ENCODE assay signal across 27 mouse cellular contexts in genomic region chr11:62637806-62638205, GRCm38 (mm10). TPM values are rescaled to one million over a fixed set of nuclear protein-coding genes. Genes with fewer than 3 reads are reported as not detected.
DNase-seq lines count a peak whose midpoint lies in the region; ATAC-seq and TF ChIP-seq lines count a peak whose summit lies in the region.
"Had no signal": no experiment of that assay in that cellular context is flagged by ENCODE, and none has a peak within 500 bp of the region (broad histone marks: within the 10 kb centered on the region; RNA-seq: fewer than 3 reads in every experiment).

No protein-coding gene starts in this region.

- TF ChIP-seq CTCF in gastrocnemius, adult 2 months (IDR thresholded peaks at IDR 0.05): no peak

- H3K36me3 ChIP-seq in heart, embryonic 13.5 days: peaks cover 1% of the 10 kb centered on the region; the same call in 1 of the 2 replicates
- no peaks in the 10 kb centered on the region for H3K36me3 ChIP-seq in forebrain, embryonic 14.5 days (ENCODE audit: control insufficient read depth, insufficient read depth, low read length)
- H3K36me3 ChIP-seq: embryonic facial prominence, embryonic 13.5 days; forebrain, embryonic 12.5 days; liver, embryonic 15.5 days; lung, embryonic 15.5 days had no signal

- H3K4me2 ChIP-seq in heart, embryonic 13.5 days: no peak overlapping the region
- no peak overlapping the region for H3K4me2 ChIP-seq in forebrain, embryonic 14.5 days (ENCODE audit: low read length)
- H3K4me2 ChIP-seq: embryonic facial prominence, embryonic 13.5 days; forebrain, embryonic 12.5 days; liver, embryonic 15.5 days; lung, embryonic 15.5 days had no signal

- H3K27ac ChIP-seq in gastrocnemius, adult 2 months: peak overlapping the region; percentile 53; the same call in 1 of the 2 replicates
- H3K27ac ChIP-seq in heart, embryonic 13.5 days (replicated peaks): peak overlapping the region; percentile 88
- no peak overlapping the region for H3K27ac ChIP-seq in forebrain, embryonic 14.5 days (ENCODE audit: low read depth, low read length)
- H3K27ac ChIP-seq: embryonic facial prominence, embryonic 13.5 days; forebrain, embryonic 12.5 days; hindbrain, postnatal 0 days; limb, embryonic 10.5 days; liver, embryonic 15.5 days; lung, embryonic 15.5 days had no signal

- H3K9me3 ChIP-seq in heart, embryonic 13.5 days: no peaks in the 10 kb centered on the region
- H3K9me3 ChIP-seq in forebrain, embryonic 14.5 days (replicated peaks; ENCODE audit: control insufficient read depth, low read length): no peaks in the 10 kb centered on the region
- H3K9me3 ChIP-seq: embryonic facial prominence, embryonic 13.5 days; forebrain, embryonic 12.5 days; limb, embryonic 10.5 days; liver, embryonic 15.5 days; lung, embryonic 15.5 days; megakaryocyte, embryonic 14.5 days had no signal

- DNase-seq in gastrocnemius, adult 2 months: no peak
- DNase-seq in gastrocnemius, postnatal 4 days (ENCODE audit: low spot score in 2 of 2): no peak
- no peak for DNase-seq in heart, postnatal 36 days
- DNase-seq in ovary, postnatal 36 days (ENCODE audit: low spot score): peak; percentile 33
- DNase-seq in ovary, postnatal 10 days (ENCODE audit: low spot score): no peak
- DNase-seq in right cerebral cortex, postnatal 25 days: no peak
- DNase-seq in forebrain, embryonic 14.5 days (ENCODE audit: low spot score): no peak
- DNase-seq: cerebellum, adult 8-10 months; cerebellum, postnatal 36 days; embryo, embryonic 11 days; kidney, adult 9 months; kidney, postnatal 14 days; liver; lung, postnatal 36 days; midbrain, embryonic 14.5 days; thymus, adult 2 months; thymus, postnatal 4 days had no signal

- H3K4me3 ChIP-seq in gastrocnemius, adult 2 months: no peak overlapping the region
- H3K4me3 ChIP-seq in heart, embryonic 13.5 days: no peak overlapping the region
- H3K4me3 ChIP-seq in forebrain, embryonic 14.5 days (ENCODE audit: low read depth, low read length): no peak overlapping the region
- H3K4me3 ChIP-seq: embryonic facial prominence, embryonic 13.5 days; erythroblast, embryonic 14.5 days; forebrain, embryonic 12.5 days; limb, embryonic 10.5 days; liver, embryonic 15.5 days; lung, embryonic 15.5 days; megakaryocyte, embryonic 14.5 days had no signal

- H3K9ac ChIP-seq in heart, embryonic 13.5 days: peak overlapping the region; percentile 55; the same call in 1 of the 2 replicates
- no peak overlapping the region for H3K9ac ChIP-seq in forebrain, embryonic 14.5 days (ENCODE audit: low read length)
- H3K9ac ChIP-seq: embryonic facial prominence, embryonic 13.5 days; forebrain, embryonic 12.5 days; liver, embryonic 15.5 days; lung, embryonic 15.5 days had no signal

- H3K4me1 ChIP-seq in heart, embryonic 13.5 days: peaks cover 88% of the 10 kb centered on the region
- H3K4me1 ChIP-seq in forebrain, embryonic 14.5 days (ENCODE audit: control insufficient read depth, insufficient read depth, low read length): peaks cover 9% of the 10 kb centered on the region; the same call in 1 of the 2 replicates
- H3K4me1 ChIP-seq: liver, embryonic 15.5 days had no signal

- no peak for ATAC-seq in heart, embryonic 13.5 days (ENCODE audit: extremely low read depth, insufficient number of reproducible peaks, low FRiP score, low TSS enrichment)
- ATAC-seq in forebrain, embryonic 14.5 days: no peak
- ATAC-seq: hindbrain, postnatal 0 days; intestine, embryonic 16.5 days had no signal

- intact Hi-C loops in gastrocnemius, adult 2 months (cut with DNase I): no loop called here
- intact Hi-C loops in heart, postnatal 36 days (cut with DNase I): no loop called here

- WGBS in heart, embryonic 13.5 days: 75% methylated on average over 6 of the region's 6 CpGs
- WGBS in forebrain, embryonic 14.5 days: 84% methylated on average over 6 of the region's 6 CpGs

- H3K27me3 ChIP-seq in heart, embryonic 13.5 days (replicated peaks): no peaks in the 10 kb centered on the region
- no peaks in the 10 kb centered on the region for H3K27me3 ChIP-seq in forebrain, embryonic 14.5 days (replicated peaks; ENCODE audit: control insufficient read depth, insufficient read depth, low read length)
- H3K27me3 ChIP-seq: embryonic facial prominence, embryonic 13.5 days; forebrain, embryonic 12.5 days; liver, embryonic 15.5 days; lung, embryonic 15.5 days had no signal

RNA-seq across cellular contexts. Expression of gene Lrrc75a, which starts 10.5 kb away (rescaled TPM):
- total RNA-seq in gastrocnemius, adult 2 months (2021): 1 to 10 TPM; 3.2 to 5.6 TPM
- 10 to 100 TPM; 29.1 to 31.3 TPM for total RNA-seq in gastrocnemius, postnatal 4 days (2021)
- 14.3 and 17.0 TPM in 2 replicates for polyA plus RNA-seq in heart, embryonic 13.5 days (2015; fragmentation: Nextera tagmentation; extraction: Ambion mirVana)
- 1 to 10 TPM; 4.4 to 7.1 TPM for total RNA-seq in heart, postnatal 36 days (2021)
- 9.6 and 9.9 TPM in 2 replicates for polyA plus RNA-seq in forebrain, embryonic 14.5 days (2014; fragmentation: Nextera tagmentation; extraction: Ambion mirVana)

RNA-seq across cellular contexts. Expression of gene Mmgt2, which starts 10.7 kb away (rescaled TPM):
- total RNA-seq in gastrocnemius, adult 2 months (2021): 1 to 10 TPM; 2.9 to 3.5 TPM
- total RNA-seq in gastrocnemius, postnatal 4 days (2021): 10 to 100 TPM; 24.2 to 26.0 TPM
- polyA plus RNA-seq in heart, embryonic 13.5 days (2015; fragmentation: Nextera tagmentation; extraction: Ambion mirVana): 42.8 and 53.9 TPM in 2 replicates
- total RNA-seq in heart, postnatal 36 days (2021): 1 to 10 TPM; 5.4 to 9.9 TPM
- 27.4 and 29.7 TPM in 2 replicates for polyA plus RNA-seq in forebrain, embryonic 14.5 days (2014; fragmentation: Nextera tagmentation; extraction: Ambion mirVana)
